Mouse (Mus musculus): ENCODE measurements around the gene Rheb.
"Not testable (repeated sequence)": the region's sequence is repeated elsewhere in the genome, so short reads cannot be mapped to it uniquely, and the experiment has no call there.

Rheb gene

GRCm38 (mm10) chr5:24797858-24798257, 44.6 kb downstream of the Rheb start:
- DNase-seq (ENCODE audit: low read depth, low spot score) = no peak

GRCm38 (mm10) chr5:24792961-24793360, 49.5 kb downstream of the Rheb start:
- no peak for DNase-seq (ENCODE audit: low read depth, low spot score)

- DNase-seq (ENCODE audit: low read depth, low spot score) = no peak
Observed at GRCm38 (mm10) chr5:24782957-24783356, 59.5 kb downstream of the Rheb start.

DNA sequence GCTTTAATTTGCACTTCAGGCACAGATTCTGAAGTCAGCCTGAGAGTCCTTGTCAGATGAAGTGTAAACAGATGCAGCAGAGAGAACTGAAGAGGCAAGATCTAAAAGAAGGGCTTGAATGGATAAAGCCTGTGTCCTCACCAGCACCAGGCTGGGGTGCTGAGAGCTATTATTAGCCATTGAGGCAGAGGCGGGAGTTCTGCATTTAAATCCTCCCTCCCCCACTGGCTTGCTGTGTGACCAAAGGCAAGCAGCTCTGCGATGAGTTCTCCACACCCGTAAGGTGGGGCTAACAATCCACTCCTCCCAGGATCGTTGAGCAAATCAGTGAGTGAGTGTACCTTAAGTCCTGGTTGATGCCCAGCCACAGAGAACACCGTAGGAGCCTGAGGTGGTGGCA, 61.4 kb downstream of the Rheb start:
- DNase-seq (ENCODE audit: low read depth, low spot score) = peak; percentile 76

- DNase-seq (ENCODE audit: low read depth, low spot score) = no peak
Observed at GRCm38 (mm10) chr5:24779881-24780512, 62.4 kb downstream of the Rheb start.

DNA sequence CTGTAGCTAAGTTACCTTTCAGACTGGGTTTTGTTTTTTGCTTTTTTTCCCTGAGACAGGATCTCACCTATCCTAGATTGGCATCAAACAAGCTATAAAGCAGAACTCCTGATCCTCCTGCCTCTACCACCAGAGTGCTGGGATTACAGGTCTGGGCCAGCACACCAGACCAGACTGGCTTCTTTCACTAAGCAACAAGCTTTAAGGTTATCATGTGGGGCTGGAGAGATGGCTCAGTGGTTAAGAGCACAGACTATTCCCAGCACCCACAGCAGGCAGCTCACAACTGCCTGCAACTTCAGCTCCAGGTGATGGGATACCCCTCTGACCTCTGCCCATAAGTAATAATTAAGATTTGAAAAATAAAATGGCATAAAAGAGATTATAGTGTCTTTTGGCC, 63.1 kb downstream of the Rheb start:
- no peak for DNase-seq (ENCODE audit: low read depth, low spot score)

GRCm38 (mm10) chr5:24778843-24779140, 63.6 kb downstream of the Rheb start:
- no peak for DNase-seq (ENCODE audit: low read depth, low spot score)

DNA sequence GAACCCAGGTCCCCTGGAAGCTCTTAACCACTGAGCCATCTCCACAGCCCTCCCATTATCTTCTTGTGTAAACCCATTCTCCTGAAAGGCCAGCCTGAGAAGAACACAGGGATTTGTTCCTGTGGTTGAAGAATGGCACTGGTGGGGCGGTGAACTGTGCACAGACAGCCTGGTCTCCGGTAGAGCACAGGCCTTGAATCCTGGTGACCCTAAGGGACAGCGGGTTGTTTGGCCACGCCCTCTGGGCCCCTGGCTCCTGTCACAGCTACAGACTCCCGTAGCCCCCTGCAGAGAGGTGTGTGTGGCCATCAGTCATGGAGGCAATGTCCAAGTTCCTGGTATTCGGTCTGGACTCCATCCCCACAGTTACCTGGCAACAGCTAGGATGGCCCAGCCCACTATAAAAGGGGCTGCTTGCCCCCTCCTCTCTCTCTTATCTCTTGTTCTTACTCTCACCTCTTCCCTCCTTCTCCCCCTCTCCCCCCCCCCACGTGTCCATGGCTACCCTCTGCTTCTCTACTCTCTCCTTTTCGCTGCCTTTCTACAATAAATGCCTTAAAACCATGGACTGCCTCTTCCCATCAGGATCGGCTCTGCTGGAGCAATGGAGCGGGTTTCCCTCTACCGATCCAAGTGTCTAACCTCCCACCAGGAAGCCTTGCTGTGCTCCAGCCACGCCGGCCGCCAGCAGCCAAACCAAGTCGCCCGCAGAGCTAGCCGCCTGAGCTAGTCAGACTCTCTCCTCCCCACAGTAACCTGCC, 64.2 kb downstream of the Rheb start:
- DNase-seq (ENCODE audit: low read depth, low spot score) = no peak

- DNase-seq (ENCODE audit: low read depth, low spot score) = no peak
Observed at GRCm38 (mm10) chr5:24776681-24777080, 65.7 kb downstream of the Rheb start.

- DNase-seq (ENCODE audit: low read depth, low spot score) = not testable (repeated sequence)
Observed at GRCm38 (mm10) chr5:24774549-24774948, 67.9 kb downstream of the Rheb start.

- DNase-seq (ENCODE audit: low read depth, low spot score) = no peak
Observed at GRCm38 (mm10) chr5:24757816-24758215, 84.6 kb downstream of the Rheb start, which contains the start of gene Crygn. Gene Crygn (minus strand): TSS chr5:24758008.

DNA sequence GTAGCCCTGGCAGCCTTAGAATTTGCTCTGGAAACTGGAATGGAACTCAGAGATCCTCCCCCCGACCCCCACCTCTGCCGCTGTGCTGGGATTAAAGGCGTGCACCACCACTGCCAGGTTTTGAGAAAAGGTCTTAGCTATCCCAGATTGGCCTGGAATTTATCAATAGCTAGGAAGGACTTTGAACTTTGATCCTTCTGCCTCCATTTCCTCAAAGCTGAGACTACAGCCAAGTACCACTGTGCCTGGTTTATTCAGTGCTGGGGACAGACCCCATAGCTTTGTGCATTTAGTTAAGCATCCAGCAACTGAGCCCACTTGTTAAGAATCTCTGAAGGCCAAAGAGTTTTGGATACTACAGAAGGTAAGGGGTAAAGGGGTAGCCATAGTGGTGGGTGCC, 85.5 kb downstream of the Rheb start:
- DNase-seq (ENCODE audit: low read depth, low spot score) = no peak

Measured in ES-CJ7 (cell line).